Mouse (Mus musculus) heart, embryonic 11.5 days (tissue): ENCODE measurements at regions not wholly inside any gene's neighbourhood (a gene's known extent, or its start where the extent isn't known, plus 50 kb on each side); places are given as distances from the start of the nearest gene placed in this dataset.

Experiments used
- ATAC-seq: fragments of 200-750 bp; cut with Nextera tagmentation; replicated peaks from 2 replicates; pipeline ENCODE4 v1.8.0; 2017; ENCODE audit warnings: moderate library complexity; ENCODE audit not compliant: insufficient number of reproducible peaks, low FRiP score, low TSS enrichment
- H3K27ac ChIP-seq: fragments of 300-500 bp; sonication (generic); 2 replicates; pipeline ENCODE4 v1.5.1; 2014; ENCODE audit warnings: mild to moderate bottlenecking, low read depth, low read length
- H3K27me3 ChIP-seq: fragments of 300-500 bp; sonication (generic); 2 replicates; pipeline ENCODE4 v1.6.1; 2014; ENCODE audit warnings: mild to moderate bottlenecking, low read length, mixed read lengths; ENCODE audit not compliant: control insufficient read depth, insufficient read depth
- H3K36me3 ChIP-seq: fragments of 300-500 bp; sonication (generic); 2 replicates; pipeline ENCODE4 v1.6.1; 2014; ENCODE audit warnings: mild to moderate bottlenecking, low read length, moderate library complexity, mixed read lengths; ENCODE audit not compliant: control insufficient read depth, insufficient read depth
- H3K4me1 ChIP-seq: fragments of 300-500 bp; sonication (generic); 2 replicates; pipeline ENCODE4 v1.6.1; 2014; ENCODE audit warnings: low read length; ENCODE audit not compliant: control insufficient read depth, insufficient read depth
- H3K4me2 ChIP-seq: fragments of 300-500 bp; sonication (generic); 2 replicates; pipeline ENCODE4 v1.6.1; 2014; ENCODE audit warnings: mild to moderate bottlenecking, moderate library complexity
- H3K4me3 ChIP-seq: fragments of 300-500 bp; sonication (generic); 2 replicates; pipeline ENCODE4 v1.5.1; 2014; ENCODE audit warnings: low read depth, low read length
- H3K9ac ChIP-seq: fragments of 300-500 bp; sonication (generic); 2 replicates; pipeline ENCODE4 v1.6.1; 2014; ENCODE audit warnings: mild to moderate bottlenecking, low read depth, low read length, moderate library complexity
- H3K9me3 ChIP-seq: fragments of 300-500 bp; sonication (generic); replicated peaks from 2 replicates; pipeline ENCODE4 v1.6.1; 2016; ENCODE audit warnings: low read length; ENCODE audit not compliant: control insufficient read depth
- WGBS: fragments of 180-500 bp; shearing (Covaris S2); extraction: QIAGEN DNeasy Blood & Tissue Kit; methylation state at CpG from one replicate; pipeline ENCODE4 v1.1.7; 2014; ENCODE audit not compliant: insufficient replicate concordance; 5-methylcytosine and 5-hydroxymethylcytosine counted together

- no peaks in the 10 kb centered on the region for H3K27me3 ChIP-seq
- H3K4me2 ChIP-seq: no peak overlapping the region
- no peaks in the 10 kb centered on the region for H3K36me3 ChIP-seq
- H3K9ac ChIP-seq: no peak overlapping the region
- no peaks in the 10 kb centered on the region for H3K4me1 ChIP-seq
- H3K4me3 ChIP-seq: no peak overlapping the region
- H3K27ac ChIP-seq: no peak overlapping the region
- WGBS: 7% methylated on average over 9 of the region's 9 CpGs
- no peaks in the 10 kb centered on the region for H3K9me3 ChIP-seq
- ATAC-seq: no peak
Observed at GRCm38 (mm10) chr3:73134316-73134715, 76.7 kb upstream of the Slitrk3 start.

- 60% methylated on average over 4 of the region's 4 CpGs for WGBS
- Histone ChIP-seq H3K9ac (no peak overlapping the region), H3K27me3 (no peaks in the 10 kb centered on the region), H3K36me3 (no peaks in the 10 kb centered on the region), H3K4me2 (no peak overlapping the region), H3K4me1 (no peaks in the 10 kb centered on the region), H3K27ac (no peak overlapping the region), H3K9me3 (no peaks in the 10 kb centered on the region), H3K4me3 (no peak overlapping the region)
- peak; percentile 73; the same call in 1 of the 2 replicates for ATAC-seq
Observed at GRCm38 (mm10) chr3:73125143-73125542, 67.5 kb upstream of the Slitrk3 start.

- Histone ChIP-seq H3K4me2 (no peak overlapping the region), H3K27ac (no peak overlapping the region), H3K36me3 (no peaks in the 10 kb centered on the region), H3K9ac (no peak overlapping the region), H3K4me1 (no peaks in the 10 kb centered on the region), H3K4me3 (no peak overlapping the region), H3K27me3 (no peaks in the 10 kb centered on the region), H3K9me3 (no peaks in the 10 kb centered on the region)
- ATAC-seq: no peak
- WGBS: 67% methylated on average over 1 of the region's 1 CpGs
Observed at GRCm38 (mm10) chr3:73109102-73109501, 51.5 kb upstream of the Slitrk3 start.
